Mouse (Mus musculus): ENCODE data around the gene Mrpl14. TPM values are rescaled to one million over a fixed set of nuclear protein-coding genes. Genes with fewer than 3 reads are reported as not detected.

Gene Mrpl14
- polyA plus RNA-seq, 1 experiment: 259 TPM

DNA sequence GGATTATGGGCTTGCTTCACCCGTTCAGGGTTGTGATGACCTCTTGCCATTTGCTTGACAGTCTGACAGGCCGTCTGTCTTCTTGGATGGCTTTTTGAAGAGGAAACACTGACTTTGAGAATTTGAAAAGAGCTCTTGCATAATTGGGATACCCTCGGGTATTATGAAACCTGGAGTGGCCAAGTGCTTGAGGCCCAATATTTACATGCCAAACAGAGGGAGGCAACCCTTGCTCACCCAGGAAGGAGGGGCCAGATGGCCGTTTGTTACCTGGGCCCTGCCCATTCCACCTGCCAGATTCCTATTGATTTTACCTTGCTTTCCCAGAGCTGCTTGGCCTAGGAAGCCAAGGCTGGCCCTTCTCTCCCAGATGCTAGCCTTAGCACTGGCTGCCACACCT is 16.1 kb downstream of the Mrpl14 start:
- Histone ChIP-seq H3K79me2 (ENCODE audit: control insufficient read depth, insufficient read depth) (peaks cover 4% of the 10 kb centered on the region), H3ac (ENCODE audit: control insufficient read depth, insufficient read length, low read depth) (no peak overlapping the region), H3K27me3 (ENCODE audit: control insufficient read depth, insufficient read depth, insufficient read length) (no peaks in the 10 kb centered on the region), H3K4me3 (ENCODE audit: insufficient read depth, poor library complexity, severe bottlenecking) (no peak overlapping the region), H3K79me3 (ENCODE audit: low read depth) (peaks cover under 1% of the 10 kb centered on the region), H3K36me3 (ENCODE audit: control insufficient read depth, insufficient read depth) (peaks cover 20% of the 10 kb centered on the region)
- no peak for TF ChIP-seq CEBPB (IDR thresholded peaks at IDR 0.05; ENCODE audit: low read depth)
- no peak for TF ChIP-seq MAX (IDR thresholded peaks at IDR 0.05)
- no peak for TF ChIP-seq MYOG (IDR thresholded peaks at IDR 0.05; ENCODE audit: control insufficient read depth, extremely low read depth, insufficient read length)
- no peak for TF ChIP-seq USF1 (IDR thresholded peaks at IDR 0.05; ENCODE audit: low read depth)
- no peak for TF ChIP-seq CTCF (IDR thresholded peaks at IDR 0.05; ENCODE audit: control insufficient read depth, insufficient read depth, insufficient read length)
- no peak for TF ChIP-seq FOSL1 (IDR thresholded peaks at IDR 0.05; ENCODE audit: insufficient read depth, low read length, poor library complexity, severe bottlenecking)
- no peak for TF ChIP-seq MYOD1 (IDR thresholded peaks at IDR 0.05; ENCODE audit: control insufficient read depth, insufficient read length, low read depth)

DNA sequence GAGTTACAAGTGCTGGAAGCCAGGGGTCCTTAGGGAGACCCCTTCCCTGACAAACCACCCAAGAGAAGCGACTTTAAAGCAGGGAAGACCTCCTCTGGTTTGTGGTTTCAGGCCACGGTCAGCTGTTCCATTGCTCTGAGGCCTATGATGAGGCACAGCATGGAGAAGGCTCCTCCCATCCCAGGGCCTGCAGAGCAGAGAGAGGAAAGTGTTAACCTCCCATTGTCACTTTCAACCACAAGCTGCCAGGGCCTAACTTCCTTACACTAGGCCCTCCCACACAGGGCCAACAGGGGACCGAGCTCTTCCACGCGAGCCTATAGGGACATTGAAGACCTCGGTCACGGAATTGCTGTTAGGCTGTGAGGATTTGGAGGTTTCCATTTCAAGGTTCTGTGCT is 17.1 kb downstream of the Mrpl14 start:
- H3ac ChIP-seq (ENCODE audit: control insufficient read depth, insufficient read length, low read depth): no peak overlapping the region
- TF ChIP-seq USF1 (IDR thresholded peaks at IDR 0.05; ENCODE audit: low read depth): no peak
- no peak for TF ChIP-seq CTCF (IDR thresholded peaks at IDR 0.05; ENCODE audit: control insufficient read depth, insufficient read depth, insufficient read length)
- TF ChIP-seq MYOD1 (IDR thresholded peaks at IDR 0.05; ENCODE audit: control insufficient read depth, insufficient read length, low read depth): no peak
- no peak for TF ChIP-seq FOSL1 (IDR thresholded peaks at IDR 0.05; ENCODE audit: insufficient read depth, low read length, poor library complexity, severe bottlenecking)
- no peak for TF ChIP-seq MYOG (IDR thresholded peaks at IDR 0.05; ENCODE audit: control insufficient read depth, extremely low read depth, insufficient read length)
- TF ChIP-seq MAX (IDR thresholded peaks at IDR 0.05): no peak
- TF ChIP-seq CEBPB (IDR thresholded peaks at IDR 0.05; ENCODE audit: low read depth): no peak
- no peaks in the 10 kb centered on the region for H3K79me2 ChIP-seq (ENCODE audit: control insufficient read depth, insufficient read depth)
- H3K4me3 ChIP-seq (ENCODE audit: insufficient read depth, poor library complexity, severe bottlenecking): no peak overlapping the region
- H3K79me3 ChIP-seq (ENCODE audit: low read depth): no peaks in the 10 kb centered on the region
- no peaks in the 10 kb centered on the region for H3K27me3 ChIP-seq (ENCODE audit: control insufficient read depth, insufficient read depth, insufficient read length)
- peaks cover 14% of the 10 kb centered on the region for H3K36me3 ChIP-seq (ENCODE audit: control insufficient read depth, insufficient read depth)

DNA sequence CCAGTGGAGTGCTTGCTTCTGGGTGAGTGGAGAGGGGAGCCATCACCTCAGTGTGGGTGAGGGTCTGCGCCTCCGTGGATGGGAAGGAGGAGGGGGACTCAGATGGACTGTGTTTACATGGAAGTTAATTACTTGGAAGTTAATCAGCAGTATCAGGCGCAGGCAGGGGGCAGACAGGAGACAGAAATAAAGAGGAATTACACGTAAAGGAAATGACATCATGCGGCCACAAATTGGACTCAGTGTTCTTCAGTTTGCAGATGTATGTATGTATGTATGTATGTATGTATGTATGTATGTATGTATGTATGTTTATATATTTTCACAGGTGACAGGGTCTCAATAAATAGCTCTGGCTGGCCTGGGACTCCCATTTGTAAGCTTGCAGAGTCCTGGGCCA is 20.7 kb downstream of the Mrpl14 start:
- H3K79me3 ChIP-seq (ENCODE audit: low read depth): no peaks in the 10 kb centered on the region
- H3K79me2 ChIP-seq (ENCODE audit: control insufficient read depth, insufficient read depth): no peaks in the 10 kb centered on the region
- H3K36me3 ChIP-seq (ENCODE audit: control insufficient read depth, insufficient read depth): no peaks in the 10 kb centered on the region
- no peaks in the 10 kb centered on the region for H3K27me3 ChIP-seq (ENCODE audit: control insufficient read depth, insufficient read depth, insufficient read length)
- no peak for TF ChIP-seq CEBPB (IDR thresholded peaks at IDR 0.05; ENCODE audit: low read depth)
- TF ChIP-seq CTCF (IDR thresholded peaks at IDR 0.05; ENCODE audit: control insufficient read depth, insufficient read depth, insufficient read length): no peak
- no peak for TF ChIP-seq MYOG (IDR thresholded peaks at IDR 0.05; ENCODE audit: control insufficient read depth, extremely low read depth, insufficient read length)
- no peak for TF ChIP-seq USF1 (IDR thresholded peaks at IDR 0.05; ENCODE audit: low read depth)
- TF ChIP-seq FOSL1 (IDR thresholded peaks at IDR 0.05; ENCODE audit: insufficient read depth, low read length, poor library complexity, severe bottlenecking): no peak
- TF ChIP-seq MAX (IDR thresholded peaks at IDR 0.05): no peak
- no peak for TF ChIP-seq MYOD1 (IDR thresholded peaks at IDR 0.05; ENCODE audit: control insufficient read depth, insufficient read length, low read depth)
- no peak overlapping the region for H3ac ChIP-seq (ENCODE audit: control insufficient read depth, insufficient read length, low read depth)
- no peak overlapping the region for H3K4me3 ChIP-seq (ENCODE audit: insufficient read depth, poor library complexity, severe bottlenecking)

DNA sequence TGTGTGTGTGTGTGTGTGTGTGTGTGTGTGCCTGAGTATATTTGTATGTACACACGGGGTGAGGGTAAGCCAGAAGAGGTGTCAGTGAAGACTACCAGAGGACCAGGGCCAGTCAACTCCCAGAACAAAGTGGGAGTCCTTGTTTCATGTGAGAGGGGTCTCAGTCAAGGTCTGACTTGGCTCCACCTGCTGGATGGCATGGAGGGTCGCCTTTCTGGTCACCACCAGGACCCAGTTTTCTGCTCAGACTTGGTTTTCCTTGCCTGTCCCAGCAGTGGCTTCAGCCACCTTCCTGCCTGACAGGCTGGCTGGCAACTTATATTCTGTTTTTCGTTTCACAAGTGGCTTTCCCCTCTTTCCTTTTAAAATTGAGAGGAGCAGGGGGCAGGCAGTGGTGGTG is 21.3 kb downstream of the Mrpl14 start:
- H3K79me2 ChIP-seq (ENCODE audit: control insufficient read depth, insufficient read depth): no peaks in the 10 kb centered on the region
- H3K36me3 ChIP-seq (ENCODE audit: control insufficient read depth, insufficient read depth): no peaks in the 10 kb centered on the region
- H3K79me3 ChIP-seq (ENCODE audit: low read depth): no peaks in the 10 kb centered on the region
- TF ChIP-seq USF1 (IDR thresholded peaks at IDR 0.05; ENCODE audit: low read depth) (no peak), MYOG (IDR thresholded peaks at IDR 0.05; ENCODE audit: control insufficient read depth, extremely low read depth, insufficient read length) (no peak), CEBPB (IDR thresholded peaks at IDR 0.05; ENCODE audit: low read depth) (no peak), MAX (IDR thresholded peaks at IDR 0.05) (no peak), CTCF (IDR thresholded peaks at IDR 0.05; ENCODE audit: control insufficient read depth, insufficient read depth, insufficient read length) (no peak), MYOD1 (IDR thresholded peaks at IDR 0.05; ENCODE audit: control insufficient read depth, insufficient read length, low read depth) (no peak), FOSL1 (IDR thresholded peaks at IDR 0.05; ENCODE audit: insufficient read depth, low read length, poor library complexity, severe bottlenecking) (no peak)
- no peak overlapping the region for H3ac ChIP-seq (ENCODE audit: control insufficient read depth, insufficient read length, low read depth)
- H3K4me3 ChIP-seq (ENCODE audit: insufficient read depth, poor library complexity, severe bottlenecking): no peak overlapping the region
- no peaks in the 10 kb centered on the region for H3K27me3 ChIP-seq (ENCODE audit: control insufficient read depth, insufficient read depth, insufficient read length)

DNA sequence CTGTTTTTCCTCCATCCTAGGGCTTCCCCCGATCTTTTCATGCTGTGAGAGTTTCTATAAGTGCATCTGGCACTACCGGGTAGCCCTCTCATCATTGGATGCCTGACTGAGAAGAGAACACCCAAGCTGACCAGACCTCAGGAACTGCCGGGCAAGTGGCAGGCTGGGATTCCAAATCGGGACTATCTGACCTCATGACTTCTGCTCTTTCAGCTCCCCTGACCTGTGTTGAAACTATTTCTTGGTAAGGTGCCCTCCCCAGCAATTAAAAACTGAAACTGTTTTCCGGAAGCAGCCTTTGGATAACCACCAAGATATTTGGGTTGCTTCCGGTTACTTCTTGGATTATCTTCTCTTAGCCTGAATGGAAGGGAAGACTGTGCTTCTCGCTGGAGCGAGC is 22.1 kb downstream of the Mrpl14 start:
- TF ChIP-seq FOSL1 (IDR thresholded peaks at IDR 0.05; ENCODE audit: insufficient read depth, low read length, poor library complexity, severe bottlenecking) (no peak), CEBPB (IDR thresholded peaks at IDR 0.05; ENCODE audit: low read depth) (no peak), MYOG (IDR thresholded peaks at IDR 0.05; ENCODE audit: control insufficient read depth, extremely low read depth, insufficient read length) (no peak), USF1 (IDR thresholded peaks at IDR 0.05; ENCODE audit: low read depth) (no peak)
- H3ac ChIP-seq (ENCODE audit: control insufficient read depth, insufficient read length, low read depth): no peak overlapping the region
- no peaks in the 10 kb centered on the region for H3K79me2 ChIP-seq (ENCODE audit: control insufficient read depth, insufficient read depth)
- no peaks in the 10 kb centered on the region for H3K79me3 ChIP-seq (ENCODE audit: low read depth)
- H3K36me3 ChIP-seq (ENCODE audit: control insufficient read depth, insufficient read depth): no peaks in the 10 kb centered on the region
- H3K4me3 ChIP-seq (ENCODE audit: insufficient read depth, poor library complexity, severe bottlenecking): no peak overlapping the region
- H3K27me3 ChIP-seq (ENCODE audit: control insufficient read depth, insufficient read depth, insufficient read length): no peaks in the 10 kb centered on the region

DNA sequence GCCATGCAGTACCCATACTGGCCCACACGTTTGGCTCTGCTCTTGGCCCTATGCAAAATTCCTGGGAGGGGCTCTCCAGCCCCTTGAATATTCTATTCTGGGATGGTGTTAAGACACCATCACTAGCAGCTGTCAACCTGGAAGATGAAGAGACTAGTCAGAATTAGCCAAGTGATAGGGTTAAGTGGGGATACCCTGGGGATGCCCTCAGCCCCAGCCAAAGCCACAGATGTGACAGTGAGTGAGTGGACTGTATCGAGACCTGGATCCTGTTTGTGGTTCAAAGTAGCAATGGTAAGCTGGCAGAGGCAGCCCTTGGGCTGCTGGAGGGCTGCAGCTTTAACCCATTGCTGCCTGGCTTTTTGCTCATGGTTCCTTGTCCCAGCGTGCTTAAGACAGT is 23.7 kb downstream of the Mrpl14 start:
- H3K4me3 ChIP-seq (ENCODE audit: insufficient read depth, poor library complexity, severe bottlenecking): no peak overlapping the region
- no peaks in the 10 kb centered on the region for H3K36me3 ChIP-seq (ENCODE audit: control insufficient read depth, insufficient read depth)
- no peak for TF ChIP-seq MAX (IDR thresholded peaks at IDR 0.05)
- H3K79me2 ChIP-seq (ENCODE audit: control insufficient read depth, insufficient read depth): no peaks in the 10 kb centered on the region
- H3ac ChIP-seq (ENCODE audit: control insufficient read depth, insufficient read length, low read depth): no peak overlapping the region
- H3K27me3 ChIP-seq (ENCODE audit: control insufficient read depth, insufficient read depth, insufficient read length): no peaks in the 10 kb centered on the region
- H3K79me3 ChIP-seq (ENCODE audit: low read depth): no peaks in the 10 kb centered on the region

Data from C2C12 (cell line).